Mouse (Mus musculus) c-Kit-positive CD71-positive TER-119-negative erythroid progenitor cells, embryonic 14.5 days (primary cell): ENCODE results near the gene S1pr4.

Experiments
- DNase-seq: peaks from one replicate; pipeline ENCODE4 v3.0.0-alpha.2; 2013; ENCODE audit warnings: low read depth

S1pr4 gene

GRCm38 (mm10) chr10:81464405-81465264, 35.3 kb downstream of the S1pr4 start:
- peak; percentile 54 for DNase-seq

- DNase-seq, result no peak
Observed at GRCm38 (mm10) chr10:81463531-81463930, 36.4 kb downstream of the S1pr4 start.

GRCm38 (mm10) chr10:81462917-81463316, 37.0 kb downstream of the S1pr4 start:
- no peak for DNase-seq

- no peak for DNase-seq
Observed at GRCm38 (mm10) chr10:81462415-81462804, 37.5 kb downstream of the S1pr4 start.

- no peak for DNase-seq
Observed at GRCm38 (mm10) chr10:81461673-81462414, 38.1 kb downstream of the S1pr4 start.

GRCm38 (mm10) chr10:81460951-81461350, 39.0 kb downstream of the S1pr4 start:
- no peak for DNase-seq

- no peak for DNase-seq
Observed at GRCm38 (mm10) chr10:81460471-81460870, 39.5 kb downstream of the S1pr4 start.

- DNase-seq, result no peak
Observed at GRCm38 (mm10) chr10:81459399-81459798, 40.5 kb downstream of the S1pr4 start.

GRCm38 (mm10) chr10:81458267-81458666, 41.7 kb downstream of the S1pr4 start:
- DNase-seq, result no peak

- no peak for DNase-seq
Observed at GRCm38 (mm10) chr10:81457624-81458023, 42.3 kb downstream of the S1pr4 start.

- DNase-seq, result no peak
Observed at GRCm38 (mm10) chr10:81456983-81457563, 42.9 kb downstream of the S1pr4 start.

- no peak for DNase-seq
Observed at GRCm38 (mm10) chr10:81455181-81455895, 44.6 kb downstream of the S1pr4 start, which contains the start of gene Nfic. TSS of gene Nfic (minus strand) at chr10:81455635.

- no peak for DNase-seq
Observed at GRCm38 (mm10) chr10:81454106-81454505, 45.8 kb downstream of the S1pr4 start.

GRCm38 (mm10) chr10:81452947-81453288, 47.0 kb downstream of the S1pr4 start:
- no peak for DNase-seq

- DNase-seq, result no peak
Observed at GRCm38 (mm10) chr10:81452237-81452946, 47.5 kb downstream of the S1pr4 start.

GRCm38 (mm10) chr10:81451365-81451745, 48.6 kb downstream of the S1pr4 start:
- no peak for DNase-seq

- DNase-seq, result no peak
Observed at GRCm38 (mm10) chr10:81450641-81451364, 49.1 kb downstream of the S1pr4 start.

- peak; percentile 72 for DNase-seq
Observed at GRCm38 (mm10) chr10:81450140-81450539, 49.8 kb downstream of the S1pr4 start.
